Mouse (Mus musculus): ENCODE data around the gene Nosip. TPM values are rescaled to one million over a fixed set of nuclear protein-coding genes. Genes with fewer than 3 reads are reported as not detected.
"Not testable (repeated sequence)": the region's sequence is repeated elsewhere in the genome, so short reads cannot be mapped to it uniquely, and the experiment has no call there.

Gene Nosip
- total RNA-seq (2021), result 10 to 100 TPM; 52.4 to 54.1 TPM
- long read RNA-seq, experiment 1, transcript Nosip-201 (9 exons, 1,814 nt), result major isoform, 27 of 34 reads
- long read RNA-seq, experiment 1, partial matches to known transcripts, result 0 of 34 reads
- long read RNA-seq, experiment 1, other reads (novel, unspliced or antisense), result 5 of 34 reads
- long read RNA-seq, experiment 2, transcript Nosip-201 (9 exons, 1,814 nt), result major isoform, 27 of 41 reads
- long read RNA-seq, experiment 2, partial matches to known transcripts, result 4 of 41 reads
- long read RNA-seq, experiment 2, other reads (novel, unspliced or antisense), result 7 of 41 reads

- intact Hi-C loops (cut with DNase I), result no loop called here
- peak; percentile 95 to 96 for DNase-seq (ENCODE audit: low spot score in 2 of 2)
Measured at GRCm38 (mm10) chr7:45062239-45062835, at the start of gene Nosip, which contains the start of gene Prrg2. Gene Nosip (plus strand): TSS chr7:45062429. Gene Prrg2 (minus strand): TSS chr7:45062677.

DNA sequence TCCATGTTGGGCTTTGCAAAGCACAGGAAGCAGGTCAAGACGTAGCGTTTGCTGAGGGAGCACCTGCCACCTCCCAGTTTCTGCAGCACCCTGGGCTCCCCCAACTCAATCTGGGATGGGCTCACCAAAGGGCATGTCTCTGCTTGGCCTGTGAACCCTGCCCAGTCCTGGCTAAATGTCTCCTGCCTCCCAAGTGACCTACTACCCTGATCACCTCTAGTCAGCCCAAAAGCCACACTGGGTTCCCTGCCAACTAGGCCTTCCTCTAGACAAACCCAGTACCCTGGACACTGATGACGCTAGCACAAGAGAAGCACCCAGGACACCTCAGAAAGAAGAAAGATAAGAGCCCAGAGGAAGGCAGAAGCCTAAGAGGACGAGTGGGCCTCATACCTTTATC, 49.4 kb upstream of the Nosip start:
- no peak for DNase-seq (ENCODE audit: low spot score in 2 of 2)
- intact Hi-C loops (cut with DNase I), result no loop called here

DNA sequence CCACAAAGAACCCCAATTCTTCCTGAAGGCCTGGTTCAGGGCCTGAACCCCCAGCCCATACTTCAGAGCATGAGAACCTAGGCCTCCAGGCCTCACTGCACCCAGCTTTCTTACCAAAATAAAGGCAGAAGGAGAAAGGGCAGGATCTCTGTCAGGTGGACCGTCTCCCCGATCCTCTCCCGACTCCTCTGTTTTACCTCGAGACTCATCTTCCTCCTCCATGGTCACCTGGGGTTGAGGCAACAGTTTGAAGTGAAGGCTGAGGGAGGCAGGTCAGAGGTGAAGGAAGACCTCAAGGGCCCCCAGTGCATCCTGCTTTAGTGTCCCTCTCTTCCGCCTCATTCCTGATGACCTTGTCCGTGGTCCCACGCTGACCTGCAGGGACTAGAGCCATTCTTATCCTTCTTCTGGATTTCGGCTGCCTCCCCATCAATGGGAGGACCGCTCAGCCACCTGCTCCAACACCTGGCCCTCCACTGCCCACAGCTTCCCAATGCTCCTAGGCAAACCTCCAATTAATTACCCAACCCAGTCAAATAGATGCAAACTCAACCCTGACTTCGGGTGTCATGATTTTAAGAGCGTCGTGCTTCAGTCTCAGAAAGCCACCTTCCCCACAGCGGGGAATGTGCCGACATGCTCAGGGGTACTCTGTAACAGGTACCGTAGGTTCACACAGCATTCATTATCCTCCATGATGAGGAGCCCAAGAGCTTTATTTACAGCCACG, 48.7 kb upstream of the Nosip start:
- intact Hi-C loops (cut with DNase I), result no loop called here
- DNase-seq (ENCODE audit: low spot score in 2 of 2), result no peak

- no peak for DNase-seq (ENCODE audit: low spot score in 2 of 2)
- intact Hi-C loops (cut with DNase I), result no loop called here
Measured at GRCm38 (mm10) chr7:45014096-45014451, 48.2 kb upstream of the Nosip start.

- DNase-seq (ENCODE audit: low spot score in 2 of 2), result peak in 1 of 2 experiments; percentile 35
- intact Hi-C loops (cut with DNase I), result loop anchor here (5.0 kb wide), 1 partner anchor 37 kb away; the partner anchor contains the start of gene Prr12
Measured at GRCm38 (mm10) chr7:45015344-45015956, 46.8 kb upstream of the Nosip start.

- DNase-seq (ENCODE audit: low spot score in 2 of 2), result peak; percentile 99
- intact Hi-C loops (cut with DNase I), result loop anchor here (5.0 kb wide), 1 partner anchor 36 kb away; the partner anchor contains the start of gene Prr12
Measured at GRCm38 (mm10) chr7:45015957-45016612, 46.1 kb upstream of the Nosip start, which contains the start of gene Scaf1. Gene Scaf1 (minus strand): TSS chr7:45016363.

GRCm38 (mm10) chr7:45016761-45017160, 45.5 kb upstream of the Nosip start:
- intact Hi-C loops (cut with DNase I), result loop anchor here (5.0 kb wide), 1 partner anchor 36 kb away; the partner anchor contains the start of gene Prr12
- no peak for DNase-seq (ENCODE audit: low spot score in 2 of 2)

- intact Hi-C loops (cut with DNase I), result loop anchor here (5.0 kb wide), 1 partner anchor 35 kb away; the partner anchor contains the start of gene Prr12
Measured at GRCm38 (mm10) chr7:45017242-45018061, 44.8 kb upstream of the Nosip start, which contains the start of gene Rras. Gene Rras (plus strand): TSS chr7:45017961.

GRCm38 (mm10) chr7:45019031-45019571, 43.1 kb upstream of the Nosip start:
- intact Hi-C loops (cut with DNase I), result loop anchor here (5.0 kb wide), 1 partner anchor 33 kb away; the partner anchor contains the start of gene Prr12
- no peak for DNase-seq (ENCODE audit: low spot score in 2 of 2)

More at GRCm38 (mm10) chr7:45017242-45018061, 44.8 kb upstream of the Nosip start, which contains the start of gene Rras:
- DNase-seq (ENCODE audit: low spot score in 2 of 2), result peak; percentile 80 to 88

- DNase-seq (ENCODE audit: low spot score in 2 of 2), result no peak
- intact Hi-C loops (cut with DNase I), result no loop called here
Measured at GRCm38 (mm10) chr7:45020225-45020624, 42.0 kb upstream of the Nosip start.

GRCm38 (mm10) chr7:45023711-45024110, 38.5 kb upstream of the Nosip start:
- DNase-seq (ENCODE audit: low spot score in 2 of 2); intact Hi-C loops (cut with DNase I): not testable (repeated sequence)

- DNase-seq (ENCODE audit: low spot score in 2 of 2), result no peak
- intact Hi-C loops (cut with DNase I), result no loop called here
Measured at GRCm38 (mm10) chr7:45024281-45025248, 37.7 kb upstream of the Nosip start.

GRCm38 (mm10) chr7:45025601-45026220, 36.5 kb upstream of the Nosip start:
- DNase-seq (ENCODE audit: low spot score in 2 of 2), result peak in 1 of 2 experiments; percentile 44
- intact Hi-C loops (cut with DNase I), result no loop called here

DNA sequence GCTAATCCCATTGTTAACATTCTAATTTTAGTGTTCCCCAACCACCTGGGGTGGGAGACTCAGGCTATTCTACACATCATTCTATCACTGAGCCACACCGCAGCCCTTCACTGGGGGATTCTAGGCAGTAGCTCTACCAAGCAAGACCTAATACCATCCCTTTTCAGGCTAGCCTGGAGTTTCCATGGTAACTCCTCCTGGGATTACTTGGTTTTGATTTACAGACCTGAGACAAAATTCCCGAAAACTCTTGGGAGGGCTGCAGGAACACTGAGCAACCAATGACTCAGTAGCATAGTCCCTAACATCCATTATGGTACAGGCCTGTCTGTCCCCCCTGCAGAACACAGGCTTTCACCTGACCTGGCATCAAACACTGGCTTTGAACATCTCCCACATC, 36.0 kb upstream of the Nosip start:
- DNase-seq (ENCODE audit: low spot score in 2 of 2), result no peak
- intact Hi-C loops (cut with DNase I), result no loop called here

DNA sequence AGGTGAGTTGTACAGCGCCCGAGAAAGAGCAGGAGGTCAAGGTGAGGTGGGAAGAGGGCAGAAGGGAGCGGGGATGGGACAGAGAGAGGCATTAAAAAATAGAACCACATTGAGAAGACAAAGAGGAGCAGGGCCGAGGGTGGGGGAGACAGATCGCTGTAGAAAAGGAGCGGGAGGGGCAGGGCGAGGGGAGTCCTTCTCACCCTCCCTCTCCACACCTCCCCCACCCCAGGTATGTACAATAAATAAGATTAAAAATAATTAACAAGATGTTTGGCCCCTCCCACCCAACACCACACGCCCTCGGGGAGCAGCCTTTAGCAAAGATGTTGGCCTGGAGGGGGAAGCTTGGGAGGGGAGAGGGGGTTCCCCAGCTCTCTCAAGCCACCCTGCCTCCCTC, 34.5 kb upstream of the Nosip start:
- intact Hi-C loops (cut with DNase I), result loop anchor here (1.0 kb wide), 1 partner anchor 10 kb away; no protein-coding TSS in a partner anchor
- no peak for DNase-seq (ENCODE audit: low spot score in 2 of 2)

- intact Hi-C loops (cut with DNase I), result loop anchor here (1.0 kb wide), 1 partner anchor 9 kb away; no protein-coding TSS in a partner anchor
- no peak for DNase-seq (ENCODE audit: low spot score in 2 of 2)
Measured at GRCm38 (mm10) chr7:45028351-45028750, 33.9 kb upstream of the Nosip start.
